Mouse (Mus musculus): Measurements from ENCODE around the gene Chst14.

DNA sequence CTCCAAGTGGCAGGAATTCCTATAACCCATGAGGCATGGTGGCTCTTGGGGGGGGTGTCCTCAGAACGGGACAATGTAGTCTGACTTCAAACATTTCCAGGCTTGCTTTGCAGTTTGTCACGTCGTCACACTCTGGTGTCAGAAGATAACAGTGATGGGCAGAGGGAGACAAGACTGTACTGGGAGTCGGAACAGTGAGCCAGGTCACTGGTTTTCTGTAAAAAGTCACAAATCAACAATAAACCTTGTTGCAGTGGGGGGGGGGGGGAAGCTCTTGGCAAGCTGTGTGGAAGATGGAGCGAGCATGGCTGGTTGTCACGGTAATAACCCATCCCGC lies 37.3 kb downstream of the Chst14 start:
- TF ChIP-seq POLR2A (IDR thresholded peaks at IDR 0.05; ENCODE audit: insufficient read depth, low read length) (no peak), CTCF (IDR thresholded peaks at IDR 0.05; ENCODE audit: low read depth, low read length) (no peak), EP300 (IDR thresholded peaks at IDR 0.05; ENCODE audit: insufficient read depth, low read depth, low read length) (no peak)

Data from ES-Bruce4 (cell line).